Mouse (Mus musculus): ENCODE results near the gene Slit3.

DNA sequence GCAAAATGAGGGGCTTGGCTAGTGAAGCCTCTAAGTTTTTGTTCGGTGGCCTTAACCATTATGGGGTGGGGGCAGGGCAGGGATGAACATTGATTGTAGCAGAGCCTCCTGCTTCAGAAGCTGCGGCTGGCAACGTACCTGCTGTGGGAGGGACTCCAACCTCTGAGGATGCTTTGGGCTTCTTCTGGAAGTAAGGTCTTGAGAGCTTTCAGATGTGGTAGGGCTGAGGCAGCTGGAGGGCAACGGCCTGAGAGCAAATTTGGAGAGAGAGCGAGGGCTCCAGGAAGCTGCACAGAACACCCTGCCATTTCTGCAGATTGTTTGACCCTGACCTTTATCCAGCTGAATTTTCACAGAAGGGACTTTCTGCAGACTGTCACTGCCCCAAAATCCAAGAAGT, 203.4 kb downstream of the Slit3 start:
- TF ChIP-seq CTCF (conservative IDR thresholded peaks at IDR 0.05; ENCODE audit: low read length) (no peak), NANOG (IDR thresholded peaks at IDR 0.05; ENCODE audit: borderline replicate concordance, low read length) (no peak)

Data from E14TG2a.4 (cell line).